Mouse (Mus musculus) E14TG2a.4 (cell line): Measurements from ENCODE around the gene Lrba.

Experiments
- H3K27me3 ChIP-seq: 2 replicates; pipeline ENCODE4 v1.6.1; 2014; ENCODE audit warnings: low read length, control low read depth; ENCODE audit not compliant: insufficient read depth
- H3K36me3 ChIP-seq: 2 replicates; pipeline ENCODE4 v1.6.1; 2014; ENCODE audit warnings: low read length, control low read depth; ENCODE audit not compliant: insufficient read depth
- H3K4me1 ChIP-seq: replicated peaks from 2 replicates; pipeline ENCODE4 v1.6.1; 2014; ENCODE audit warnings: low read depth, low read length, control low read depth
- H3K4me3 ChIP-seq: replicated peaks from 2 replicates; pipeline ENCODE4 v1.5.1; 2014; ENCODE audit warnings: mild to moderate bottlenecking, low read length
- H3K9me3 ChIP-seq: 2 replicates; pipeline ENCODE4 v1.6.1; 2014; ENCODE audit warnings: low read length, control low read depth
- CTCF ChIP-seq: conservative IDR thresholded peaks from 2 replicates; pipeline ENCODE4 v1.5.1; 2014; ENCODE audit warnings: low read length
- NANOG ChIP-seq: IDR thresholded peaks from 2 replicates; pipeline ENCODE4 v1.6.1; 2014; ENCODE audit warnings: borderline replicate concordance, low read length, mixed read lengths
- POU5F1 ChIP-seq: IDR thresholded peaks from 2 replicates; pipeline ENCODE4 v1.6.1; 2014; ENCODE audit warnings: low read length, borderline replicate concordance

The Lrba gene

DNA sequence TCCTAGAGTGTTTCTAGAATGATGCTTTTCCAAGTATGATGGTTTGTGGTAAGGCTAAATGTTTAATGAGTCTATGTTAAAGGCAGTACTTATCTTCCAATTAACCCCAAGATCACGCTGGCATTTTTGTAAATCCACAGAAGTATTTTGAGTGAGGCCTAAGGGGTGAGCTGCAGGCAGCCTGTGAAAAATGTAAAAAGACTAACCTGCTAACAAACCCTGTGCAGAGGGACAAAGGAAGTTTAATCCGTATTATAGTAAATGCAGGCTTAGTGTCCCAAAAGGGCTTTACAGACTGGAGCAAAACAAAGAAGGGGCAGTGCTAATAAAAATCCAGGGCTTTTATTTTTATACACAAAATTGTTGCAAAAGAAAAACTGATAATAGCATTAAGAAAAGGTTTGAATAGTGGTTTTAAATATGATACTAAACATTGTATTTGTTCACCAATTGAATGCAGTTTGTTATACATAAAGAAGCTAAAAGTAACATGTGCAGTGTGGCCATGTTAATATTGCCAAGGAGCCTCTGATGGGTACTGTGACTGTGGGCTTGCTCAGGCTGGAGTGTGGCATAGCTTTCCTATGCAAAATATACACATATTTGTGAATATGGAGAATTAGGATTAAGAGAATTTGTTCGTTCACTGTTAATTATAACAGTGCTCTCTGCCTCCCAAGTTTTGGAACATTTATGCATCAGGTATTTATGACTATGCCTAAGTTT, 348.2 kb downstream of the Lrba start:
- Histone ChIP-seq H3K27me3 (no peaks in the 10 kb centered on the region), H3K4me3 (no peak overlapping the region), H3K36me3 (no peaks in the 10 kb centered on the region), H3K9me3 (no peaks in the 10 kb centered on the region), H3K4me1 (no peaks in the 10 kb centered on the region)
- no peak for TF ChIP-seq CTCF
- no peak for TF ChIP-seq POU5F1
- no peak for TF ChIP-seq NANOG

DNA sequence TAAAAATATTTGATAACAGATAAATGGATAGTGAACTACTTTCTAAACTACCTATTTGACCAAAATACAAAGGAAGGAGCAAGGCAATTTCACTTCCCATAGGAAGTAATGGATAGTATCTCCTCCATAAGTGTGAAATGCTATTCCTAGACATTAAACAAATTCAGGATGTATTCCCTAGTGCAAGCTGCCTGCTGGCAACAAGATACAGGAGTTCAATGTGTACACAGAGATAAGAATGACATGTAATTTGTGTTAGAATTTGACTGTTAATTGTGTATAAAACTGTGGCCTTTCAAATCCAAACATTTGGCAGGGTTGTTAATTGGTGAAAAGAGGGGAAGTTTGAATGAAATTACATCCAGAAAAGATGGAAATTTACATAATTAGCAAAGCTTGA, 350.8 kb downstream of the Lrba start:
- TF ChIP-seq CTCF (no peak), POU5F1 (no peak), NANOG (no peak)
- Histone ChIP-seq H3K27me3 (no peaks in the 10 kb centered on the region), H3K4me1 (no peaks in the 10 kb centered on the region), H3K4me3 (no peak overlapping the region), H3K9me3 (no peaks in the 10 kb centered on the region), H3K36me3 (no peaks in the 10 kb centered on the region)

DNA sequence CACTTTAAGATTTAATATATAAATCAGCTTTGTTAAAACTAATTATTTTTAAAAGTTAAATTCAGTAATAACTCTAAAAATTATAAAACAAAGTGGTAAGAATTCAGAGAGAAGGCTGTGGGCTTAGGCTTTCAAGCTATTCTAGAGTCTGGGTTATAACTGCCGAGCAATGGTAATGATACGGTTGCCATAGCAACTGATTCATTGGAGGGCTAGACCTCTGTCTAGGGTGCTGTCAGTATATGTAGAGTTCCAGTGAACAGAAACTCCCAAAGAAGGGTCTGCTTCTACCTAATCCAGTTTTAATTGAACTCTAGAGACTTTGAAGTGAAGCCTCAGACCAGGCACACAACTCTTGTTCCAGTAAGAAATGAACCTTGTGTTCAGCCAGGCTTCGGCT, 377.8 kb downstream of the Lrba start:
- Histone ChIP-seq H3K9me3 (no peaks in the 10 kb centered on the region), H3K36me3 (no peaks in the 10 kb centered on the region), H3K27me3 (no peaks in the 10 kb centered on the region), H3K4me3 (no peak overlapping the region), H3K4me1 (no peaks in the 10 kb centered on the region)
- TF ChIP-seq NANOG, result no peak
- no peak for TF ChIP-seq CTCF
- no peak for TF ChIP-seq POU5F1

DNA sequence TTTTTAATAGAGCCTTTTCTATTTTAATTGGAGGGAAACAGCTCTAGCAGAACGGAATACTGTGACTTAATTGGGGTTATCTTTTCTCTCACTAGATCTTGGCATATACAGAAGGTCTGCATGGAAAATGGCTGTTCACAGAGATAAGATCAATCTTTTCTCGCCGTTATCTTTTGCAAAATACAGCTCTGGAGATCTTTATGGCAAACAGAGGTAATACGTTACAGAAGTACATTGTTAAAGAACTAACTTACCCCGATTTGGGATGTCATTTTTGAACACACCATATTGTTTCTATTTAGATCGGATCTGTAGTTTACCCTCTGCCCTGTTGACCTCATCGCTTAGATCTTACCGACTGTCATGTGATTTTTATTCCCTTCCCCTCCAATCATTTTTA, 381.3 kb downstream of the Lrba start:
- H3K27me3 ChIP-seq, result no peaks in the 10 kb centered on the region
- TF ChIP-seq NANOG, result no peak
- TF ChIP-seq POU5F1, result no peak
- TF ChIP-seq CTCF, result no peak
- no peak overlapping the region for H3K4me3 ChIP-seq
- H3K4me1 ChIP-seq, result no peaks in the 10 kb centered on the region
- no peaks in the 10 kb centered on the region for H3K9me3 ChIP-seq
- H3K36me3 ChIP-seq, result no peaks in the 10 kb centered on the region

DNA sequence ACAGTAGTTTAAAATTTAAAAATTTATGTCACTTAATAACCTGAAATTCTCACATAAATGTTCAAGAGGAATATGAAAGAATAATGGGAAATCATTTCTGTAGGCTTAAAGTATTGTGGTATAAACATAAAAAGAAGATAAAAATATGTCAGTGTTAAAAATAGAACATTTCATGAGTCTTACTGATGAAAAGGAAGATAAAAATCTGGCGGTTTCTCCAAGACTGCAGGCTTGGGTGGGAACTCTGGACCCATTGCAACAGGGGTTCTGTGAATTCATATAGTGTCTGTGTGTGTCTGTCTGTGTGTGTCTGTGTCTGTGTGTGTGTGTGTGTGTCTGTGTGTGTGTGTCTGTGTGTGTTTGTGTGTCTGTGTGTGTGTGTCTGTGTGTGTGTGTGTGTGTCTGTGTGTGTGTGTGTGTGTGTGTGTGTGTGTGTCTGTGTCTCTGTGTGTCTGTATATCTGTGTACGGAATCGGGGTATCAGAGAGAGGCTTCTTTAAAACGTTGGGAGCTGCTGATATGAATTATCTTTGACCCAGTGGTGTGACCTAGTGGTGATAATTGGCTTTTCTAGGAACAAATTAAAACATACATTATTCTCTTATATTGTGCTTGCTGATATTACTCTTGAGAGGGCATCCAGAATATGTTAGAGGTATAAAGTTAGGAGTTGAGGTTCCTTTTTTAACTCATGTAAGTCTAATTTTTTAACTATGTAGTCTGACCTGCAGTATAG, 402.7 kb downstream of the Lrba start:
- Histone ChIP-seq H3K27me3 (no peaks in the 10 kb centered on the region), H3K4me1 (no peaks in the 10 kb centered on the region), H3K9me3 (no peaks in the 10 kb centered on the region), H3K4me3 (no peak overlapping the region), H3K36me3 (no peaks in the 10 kb centered on the region)
- TF ChIP-seq CTCF (no peak), POU5F1 (no peak), NANOG (no peak)

DNA sequence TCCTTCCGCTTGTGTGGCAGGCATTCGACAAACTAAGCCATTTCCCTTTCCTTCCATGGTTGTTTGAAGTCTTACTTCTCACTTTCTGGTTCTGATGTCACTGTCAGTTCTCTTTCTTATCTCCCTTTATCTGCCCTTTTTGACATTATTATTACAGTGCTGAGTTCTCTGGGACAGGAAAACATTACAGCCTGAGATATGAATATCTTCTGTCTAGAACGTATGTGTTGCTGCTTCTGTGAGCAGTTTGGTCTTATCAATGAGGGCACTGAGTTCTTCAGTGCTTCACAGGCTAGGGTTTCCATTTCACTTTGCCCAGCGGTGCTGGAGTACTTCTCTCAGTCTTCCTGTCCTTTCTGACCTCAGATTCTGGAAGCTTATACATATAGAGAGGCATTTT, 404.9 kb downstream of the Lrba start:
- no peak for TF ChIP-seq POU5F1
- TF ChIP-seq NANOG, result no peak
- TF ChIP-seq CTCF, result no peak
- Histone ChIP-seq H3K4me1 (no peaks in the 10 kb centered on the region), H3K36me3 (no peaks in the 10 kb centered on the region), H3K4me3 (no peak overlapping the region), H3K27me3 (no peaks in the 10 kb centered on the region), H3K9me3 (no peaks in the 10 kb centered on the region)

DNA sequence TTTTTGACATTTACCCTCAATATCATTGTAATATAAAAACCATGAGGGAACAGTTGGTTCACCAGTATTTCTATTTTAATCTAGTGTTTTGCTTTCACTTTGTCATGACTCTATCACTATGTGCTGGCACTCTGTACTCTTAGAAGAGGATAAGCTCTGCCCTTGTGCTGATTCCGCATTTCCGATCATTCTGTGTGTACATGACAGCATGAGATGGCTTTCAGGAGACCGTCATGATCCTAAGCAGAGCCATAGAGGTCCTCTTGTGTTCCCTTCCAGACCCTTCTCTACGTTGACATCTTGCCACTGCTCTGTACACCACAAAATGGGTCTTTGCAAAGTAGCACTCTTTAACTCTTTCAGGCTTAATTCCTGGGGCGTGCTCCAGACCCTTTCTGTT, 411.0 kb downstream of the Lrba start:
- Histone ChIP-seq H3K4me1 (peaks cover 9% of the 10 kb centered on the region), H3K4me3 (no peak overlapping the region), H3K36me3 (no peaks in the 10 kb centered on the region), H3K27me3 (no peaks in the 10 kb centered on the region), H3K9me3 (no peaks in the 10 kb centered on the region)
- no peak for TF ChIP-seq CTCF
- no peak for TF ChIP-seq POU5F1
- no peak for TF ChIP-seq NANOG

DNA sequence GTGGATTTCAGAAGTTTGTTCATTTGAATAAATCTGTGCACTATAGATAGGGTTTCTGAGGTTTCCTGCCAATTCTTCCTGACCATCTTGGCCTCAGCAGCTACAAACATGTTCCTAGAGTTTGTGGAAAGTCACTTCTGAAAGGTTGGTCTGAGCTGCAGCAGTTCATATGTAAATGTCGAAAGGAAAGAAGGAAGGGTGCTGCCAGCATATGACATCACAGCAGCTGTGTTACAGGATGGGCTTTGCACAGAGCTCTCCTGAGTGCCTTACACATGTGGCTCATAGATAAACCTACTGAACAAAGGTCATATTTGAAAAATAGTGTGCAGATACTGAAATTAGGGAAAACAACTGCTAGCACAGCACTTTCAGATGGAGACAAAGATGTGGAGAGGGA, 411.5 kb downstream of the Lrba start:
- Histone ChIP-seq H3K36me3 (no peaks in the 10 kb centered on the region), H3K4me1 (peaks cover 9% of the 10 kb centered on the region), H3K9me3 (no peaks in the 10 kb centered on the region), H3K4me3 (no peak overlapping the region), H3K27me3 (no peaks in the 10 kb centered on the region)
- TF ChIP-seq POU5F1, result no peak
- no peak for TF ChIP-seq NANOG
- no peak for TF ChIP-seq CTCF
